Mouse (Mus musculus) gastrocnemius, postnatal 10 days (tissue): Measurements from ENCODE around the gene Farp2. TPM values are rescaled to one million over a fixed set of nuclear protein-coding genes. Genes with fewer than 3 reads are reported as not detected.
"Not testable (repeated sequence)": the region's sequence is repeated elsewhere in the genome, so short reads cannot be mapped to it uniquely, and the experiment has no call there.

Experiments
- DNase-seq: peaks from one replicate; pipeline ENCODE4 v3.0.0; 2021; ENCODE audit warnings: mixed read lengths
- total RNA-seq, 2 experiments: library from RNA; stranded (reverse); gene quantifications; 2 replicates each; pipeline ENCODE4 v1.2.3; 2021

Farp2 gene
- total RNA-seq, 2 experiments from 2014 or later: 14.9 to 18.4 TPM

DNA sequence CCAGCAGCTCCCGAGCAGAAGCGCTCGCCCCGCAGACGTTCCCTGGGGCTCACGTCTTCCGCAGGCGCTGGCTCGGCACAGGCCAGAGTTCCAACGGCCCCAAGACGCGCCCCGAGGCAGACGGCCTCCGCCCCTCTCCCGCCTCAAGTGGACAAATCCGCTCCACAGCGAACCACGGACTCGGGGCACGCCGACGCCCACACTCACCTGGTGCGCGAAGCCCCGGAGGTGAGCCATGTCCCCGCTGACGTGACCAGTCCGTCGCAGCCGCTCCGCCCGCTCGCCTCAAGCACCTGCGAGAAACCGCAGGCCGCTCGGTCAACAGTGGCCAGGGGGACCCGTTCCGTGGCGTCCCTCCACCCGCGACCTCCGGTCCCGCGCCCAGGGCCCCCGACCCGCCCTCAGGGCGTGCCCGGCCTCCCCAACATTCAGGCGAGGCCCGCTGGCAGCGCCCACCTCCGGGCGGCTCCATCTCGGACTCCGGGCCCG lies 123.3 kb downstream of the Farp2 start:
- peak; percentile 50 for DNase-seq

DNA sequence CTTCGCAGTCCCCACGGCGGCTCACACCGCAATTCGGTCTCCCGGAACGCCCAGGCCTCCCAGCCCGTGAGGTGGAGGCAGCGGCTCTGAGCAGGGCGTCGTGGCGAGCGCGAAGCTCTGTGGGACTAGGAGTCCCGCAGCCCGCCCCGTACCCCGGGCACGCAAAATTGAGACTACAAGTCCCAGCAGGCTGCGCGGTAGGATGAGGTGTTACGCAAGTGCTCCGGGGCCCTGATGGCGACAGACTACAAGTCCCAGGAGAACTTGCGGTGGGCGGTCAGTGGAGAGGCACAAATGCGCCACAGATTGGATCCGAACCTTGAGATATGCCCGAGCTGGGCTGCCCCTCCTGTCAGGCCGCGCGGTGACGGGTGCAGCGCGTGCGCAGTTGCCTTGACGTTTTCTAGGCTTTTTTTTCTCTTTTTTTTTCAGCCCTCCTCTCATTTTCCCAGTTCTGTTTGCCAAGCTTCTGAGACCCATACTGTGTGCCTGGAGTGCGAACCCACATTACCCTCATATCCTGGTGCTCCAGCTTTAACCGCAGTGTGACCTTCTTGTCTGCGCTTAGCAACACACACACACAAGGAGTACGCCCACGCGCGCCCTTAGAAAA lies 123.8 kb downstream of the Farp2 start:
- DNase-seq: peak; percentile 96

DNA sequence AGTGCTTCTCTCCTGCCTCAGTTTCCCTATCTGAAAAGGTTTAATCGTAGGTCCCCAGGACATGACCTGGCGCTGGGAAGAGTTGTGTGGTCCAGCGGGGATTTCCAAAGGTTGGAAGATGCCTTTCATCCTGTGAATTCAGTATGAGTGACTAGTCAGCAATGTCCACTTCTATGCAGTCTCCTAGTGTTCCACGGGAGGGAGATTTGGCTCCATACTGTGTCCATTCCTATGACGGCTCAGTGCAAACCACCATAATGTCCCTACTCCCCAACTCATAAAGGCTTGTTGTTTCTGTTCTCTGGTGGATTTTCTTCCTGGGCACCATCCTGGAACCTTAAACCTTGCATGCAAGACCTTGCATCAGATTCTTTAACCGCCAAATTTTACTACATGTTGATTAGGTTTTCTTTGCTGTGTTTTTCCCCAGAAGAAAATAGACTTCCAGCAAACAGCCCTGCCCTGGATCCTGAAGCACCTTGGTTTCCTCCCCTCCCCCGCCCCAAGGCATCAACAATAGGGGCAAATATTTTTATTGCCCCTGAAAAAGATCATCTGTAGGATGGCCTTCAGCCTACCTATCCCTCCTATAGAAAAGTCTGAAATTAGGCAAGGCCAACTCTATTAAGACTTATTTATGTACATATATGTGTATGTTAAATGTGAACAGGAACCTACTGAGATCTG lies 124.5 kb downstream of the Farp2 start:
- no peak for DNase-seq

DNA sequence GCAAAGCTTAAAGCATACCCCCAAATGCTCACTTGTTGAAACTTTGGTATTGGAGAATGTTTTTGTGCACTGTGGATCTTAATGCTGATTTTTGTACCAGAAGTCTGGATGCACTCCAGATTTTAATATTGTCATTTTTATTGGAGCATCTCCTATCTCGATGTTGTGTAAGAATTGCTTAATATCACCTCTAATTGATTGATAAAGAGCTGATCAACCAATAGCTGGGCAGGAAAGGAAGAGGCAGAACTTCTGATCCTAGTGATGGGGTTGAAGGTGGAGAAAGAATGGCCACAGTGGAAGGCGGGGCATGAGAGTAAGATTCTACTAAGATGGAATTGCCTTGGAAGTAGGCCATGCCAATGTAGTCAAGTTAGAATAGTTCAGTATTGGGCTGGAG lies 130.1 kb downstream of the Farp2 start:
- no peak for DNase-seq

DNA sequence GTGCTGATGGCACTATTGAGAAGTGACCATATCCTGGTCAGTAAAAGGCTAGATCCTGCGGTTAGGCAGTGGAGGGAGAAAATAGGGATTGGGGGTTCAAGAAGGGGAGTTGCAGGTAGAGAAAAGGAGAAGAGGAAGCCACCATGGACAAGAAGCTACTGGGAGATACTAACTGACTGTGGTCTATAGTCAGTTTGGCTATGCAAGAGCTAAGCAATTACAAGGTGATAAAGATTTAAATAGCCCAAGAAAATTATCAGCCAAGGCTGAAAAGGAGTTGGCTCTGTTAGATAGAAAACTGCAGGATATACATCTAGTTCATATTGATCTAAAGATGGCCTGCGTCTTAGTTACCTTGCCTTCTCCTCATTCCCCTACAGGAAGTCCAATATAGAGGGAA lies 130.8 kb downstream of the Farp2 start:
- DNase-seq: no peak

DNA sequence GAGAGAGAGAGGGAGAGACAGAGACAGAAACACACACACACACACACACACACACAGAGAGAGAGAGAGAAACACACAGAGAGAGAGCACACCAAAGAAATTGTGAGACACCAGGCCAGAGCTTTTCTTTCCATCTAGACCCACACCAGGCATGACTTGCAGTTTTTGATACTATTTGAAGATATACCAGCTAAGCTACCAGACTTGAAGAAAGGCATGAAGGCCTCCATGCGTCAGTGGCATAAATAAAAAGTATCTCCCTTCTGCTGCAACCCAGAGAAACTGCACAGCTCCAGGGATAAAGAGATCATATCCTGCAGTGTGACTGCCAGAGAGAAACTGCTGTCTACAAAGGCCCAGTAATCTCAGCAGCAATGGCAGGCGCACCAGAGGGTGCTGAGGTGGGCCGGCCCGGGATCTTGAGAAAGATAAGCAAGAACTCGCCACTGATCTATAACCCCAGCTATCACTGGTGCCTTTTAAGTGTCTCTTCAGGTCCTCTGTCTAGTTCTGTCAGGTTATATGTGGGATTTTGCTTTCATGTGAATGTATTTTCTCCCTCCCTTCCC lies 137.8 kb downstream of the Farp2 start:
- DNase-seq: no peak

DNA sequence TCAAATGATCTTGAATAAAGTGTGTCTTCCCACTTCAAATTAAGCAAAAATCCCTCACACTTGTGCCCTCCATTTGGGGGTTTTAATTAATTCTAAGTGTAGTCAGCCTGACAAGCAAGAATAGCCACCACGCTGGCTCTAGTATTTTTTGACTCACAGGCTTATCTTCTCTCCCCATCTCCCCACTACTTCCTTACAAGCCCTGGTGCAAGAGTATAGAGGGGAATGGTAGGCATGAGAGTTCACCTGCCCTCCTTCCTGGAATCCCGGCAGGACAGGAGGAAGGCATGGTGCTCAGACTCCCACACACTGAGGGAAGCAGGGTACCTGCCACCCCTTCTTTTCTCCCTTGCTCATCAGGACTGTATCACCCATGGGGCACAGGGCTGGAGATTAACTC lies 142.4 kb downstream of the Farp2 start:
- no peak for DNase-seq

DNA sequence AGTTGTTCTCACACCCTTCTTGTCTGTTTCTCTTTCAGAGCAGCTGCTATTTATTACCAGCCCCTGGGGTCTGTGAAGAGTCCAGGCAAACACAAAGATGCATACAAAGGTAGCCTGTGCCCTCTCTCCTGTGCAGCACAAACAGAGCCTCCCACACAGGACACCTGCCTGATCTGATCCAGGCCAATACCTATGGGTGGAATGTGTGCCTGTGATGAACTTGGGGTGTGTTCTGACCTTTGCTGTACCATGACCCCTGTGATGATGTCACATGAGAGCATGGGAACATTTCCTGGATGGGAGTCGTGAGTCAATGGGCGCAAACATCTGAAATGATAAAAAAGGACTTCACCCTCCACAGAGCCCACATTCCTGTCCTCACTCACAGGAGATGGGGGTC lies 142.9 kb downstream of the Farp2 start:
- DNase-seq: no peak

DNA sequence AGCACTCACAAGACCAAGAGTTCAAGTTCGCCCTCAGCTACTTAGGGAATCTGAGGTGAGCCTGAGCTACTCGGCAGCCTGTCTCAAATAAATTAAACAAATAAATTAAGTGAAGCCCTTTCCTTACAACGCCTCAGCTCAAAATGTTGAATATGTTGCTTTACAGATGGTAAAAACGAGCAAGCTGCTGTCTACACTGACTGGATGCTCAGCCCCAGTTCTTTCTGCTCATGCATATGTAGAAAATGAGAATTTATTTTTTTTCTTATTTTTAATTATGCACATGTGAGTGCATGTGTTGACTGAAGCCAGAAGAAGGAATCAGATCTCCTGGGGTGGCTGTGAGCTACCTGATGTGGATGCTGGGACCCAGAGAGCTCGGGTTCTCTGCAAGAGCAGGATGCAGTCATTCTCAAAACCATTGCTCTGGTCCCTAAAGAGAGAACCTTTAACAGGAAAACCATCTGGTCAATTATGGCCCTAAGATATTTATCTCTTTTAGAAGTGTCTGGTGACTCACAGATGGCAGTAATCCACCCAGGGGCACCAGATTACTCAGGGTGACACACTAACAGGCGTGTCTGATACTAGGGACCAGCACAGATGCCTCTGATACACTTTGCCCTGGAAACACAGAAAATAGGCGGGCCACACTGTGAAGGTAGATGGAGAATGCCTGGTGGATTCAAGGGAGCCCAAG lies 144.6 kb downstream of the Farp2 start:
- DNase-seq: no peak

DNA sequence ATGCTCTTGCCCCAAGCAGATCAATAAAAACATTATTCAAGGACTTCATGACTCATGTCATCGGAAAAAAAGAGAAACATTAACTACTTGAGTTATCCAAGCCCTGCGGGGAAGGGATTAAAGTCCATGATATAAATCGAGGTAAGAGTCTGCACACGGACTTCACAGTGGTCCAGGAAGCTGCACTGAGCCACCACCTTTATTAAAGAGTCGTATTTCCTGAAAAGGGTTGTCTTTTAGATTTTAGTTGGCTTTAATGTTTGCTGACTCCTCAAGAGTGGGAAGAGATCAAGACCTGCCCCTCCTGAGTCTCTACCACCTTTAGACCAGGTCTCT lies 145.1 kb downstream of the Farp2 start:
- DNase-seq: no peak

DNA sequence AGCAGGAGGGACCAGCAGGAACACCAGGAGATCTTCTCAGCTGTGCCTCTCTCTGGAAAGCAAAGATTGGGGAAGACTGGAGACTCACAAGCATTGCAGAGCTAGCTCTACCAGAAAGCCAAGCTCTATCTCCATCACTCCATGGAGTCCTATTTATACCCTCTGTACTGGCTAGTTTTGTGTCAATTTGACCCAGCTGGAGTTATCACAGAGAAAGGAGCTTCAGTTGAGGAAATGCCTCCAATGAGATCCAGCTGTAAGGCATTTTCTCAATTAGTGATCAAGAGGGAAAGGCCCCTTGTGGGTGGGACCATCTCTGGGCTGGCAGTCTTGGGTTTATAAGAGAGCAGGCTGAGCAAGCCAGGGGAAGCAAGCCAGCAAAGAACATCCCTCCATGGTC lies 146.7 kb downstream of the Farp2 start, which contains the start of gene Stk25:
TSS of gene Stk25 (minus strand) at position 101 of the 400 bp plus-strand sequence.
- DNase-seq: not testable (repeated sequence)

DNA sequence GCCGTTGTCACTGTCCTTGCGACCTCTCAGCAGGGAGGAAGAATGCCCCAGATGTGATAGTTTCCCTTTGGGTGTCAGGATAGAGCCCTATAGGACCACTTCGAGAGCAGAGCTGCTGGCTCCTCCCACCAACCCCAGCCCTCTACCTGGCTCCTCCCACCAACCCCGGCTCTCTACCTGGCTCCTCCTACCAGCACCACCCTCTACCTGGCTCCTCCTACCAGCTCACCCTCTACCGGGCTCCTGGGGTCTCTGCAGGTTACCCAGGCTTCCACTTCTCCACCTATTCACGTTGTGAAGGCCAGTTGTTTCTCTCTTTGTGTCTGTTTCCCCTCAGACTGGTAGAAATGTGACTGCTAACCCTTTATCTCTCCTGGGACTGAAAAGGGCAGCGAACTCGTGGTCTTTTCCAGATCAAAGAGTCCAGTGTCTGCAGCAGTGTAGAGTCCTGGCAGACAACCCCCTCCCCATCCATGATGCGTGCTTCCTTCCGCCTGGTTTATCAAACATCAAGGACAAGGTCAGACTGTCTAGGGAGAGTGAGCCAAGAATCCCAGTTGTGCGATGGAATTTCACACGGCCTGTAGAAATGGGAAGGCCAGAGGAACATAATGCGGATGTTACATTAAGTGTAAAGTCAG lies 156.0 kb downstream of the Farp2 start:
- no peak for DNase-seq

DNA sequence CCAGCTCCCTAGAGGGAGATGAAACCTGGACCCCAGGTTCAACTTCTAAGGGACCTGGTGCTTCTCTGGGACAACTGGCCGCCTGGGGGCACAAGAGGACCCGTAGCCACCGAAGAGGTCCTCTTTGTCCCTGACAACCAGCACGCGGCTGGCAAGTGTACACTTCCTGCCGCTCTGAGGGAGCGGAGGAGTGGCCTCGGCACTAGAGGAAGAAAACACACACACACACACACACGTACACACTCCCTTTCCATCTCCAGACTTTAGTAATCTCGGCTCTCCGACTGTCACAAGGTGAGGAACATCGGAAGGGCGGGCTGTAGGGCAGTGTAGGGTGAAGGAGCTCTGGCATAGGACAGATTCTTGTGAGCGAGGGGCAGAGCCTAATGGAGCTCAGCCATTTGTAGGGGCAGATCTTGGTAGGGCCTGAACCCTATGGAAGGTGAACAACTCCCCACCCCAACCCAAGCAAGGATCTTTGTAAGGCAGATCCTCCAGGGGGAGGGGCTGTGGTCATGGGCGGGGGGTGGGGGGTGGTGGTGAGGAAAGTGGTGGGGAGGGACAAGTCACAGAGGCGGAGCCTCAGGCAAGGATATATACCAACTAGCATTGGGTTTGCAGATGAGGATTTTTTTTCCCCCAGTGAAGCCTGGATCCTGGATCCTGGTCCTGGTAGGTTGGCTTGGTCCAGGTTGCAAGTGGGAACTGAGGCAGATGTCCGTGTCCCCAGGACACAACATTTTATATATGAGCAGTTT lies 157.1 kb downstream of the Farp2 start:
- peak; percentile 75 for DNase-seq

DNA sequence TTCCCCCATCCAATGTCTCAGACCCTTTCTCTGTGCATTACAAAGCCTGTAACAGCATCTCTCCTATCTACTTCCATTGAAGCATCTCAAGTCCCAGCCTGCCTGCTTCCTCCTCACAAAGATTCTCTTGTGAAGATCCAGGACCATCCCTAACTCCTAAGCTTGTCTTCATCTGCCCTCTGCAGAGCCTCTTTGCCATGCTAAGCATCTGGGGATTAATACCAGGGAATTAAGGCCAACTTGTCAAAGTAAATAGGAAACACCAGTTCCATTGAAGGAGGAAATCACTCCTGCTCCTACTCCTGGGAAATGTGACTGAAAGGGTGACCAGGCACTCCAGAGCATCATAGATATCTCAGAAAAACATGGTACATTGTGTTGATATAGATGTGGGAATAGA lies 158.1 kb downstream of the Farp2 start:
- DNase-seq: no peak

Other genes with a start within 250 kb of the Farp2 start
- 10 to 100 TPM in 1 of 2 experiments, 1 to 10 TPM in 1; 9.9 to 10.2 TPM for gene Mterf4, start 206.2 kb upstream of the Farp2 start, total RNA-seq
- 10 to 100 TPM; 17.6 to 23.7 TPM for gene Ppp1r7, start 169.2 kb upstream of the Farp2 start, total RNA-seq
- gene Pask, start 168.6 kb upstream of the Farp2 start, total RNA-seq: 1 to 10 TPM; 2.1 to 3.0 TPM
- gene Ano7, start 138.1 kb upstream of the Farp2 start, total RNA-seq: not detected
- gene Hdlbp, start 33.3 kb upstream of the Farp2 start, total RNA-seq: 100 to 1,000 TPM; 229 to 252 TPM
- 100 to 1,000 TPM in 1 of 2 experiments, 10 to 100 TPM in 1; 98.8 to 104 TPM for gene Stk25, start 146.6 kb downstream of the Farp2 start, total RNA-seq
- 1 to 10 TPM; 5.6 to 6.4 TPM for gene Bok, start 173.6 kb downstream of the Farp2 start, total RNA-seq
- gene Atg4b, start 239.4 kb downstream of the Farp2 start, total RNA-seq: 10 to 100 TPM; 32.3 to 41.2 TPM
- gene Thap4, start 242.8 kb downstream of the Farp2 start, total RNA-seq: 10 to 100 TPM; 32.3 to 38.8 TPM